Comparison of ENCODE assay signal across 29 mouse cellular contexts in genomic region chr17:29586921-29587320, GRCm38 (mm10). TPM values are rescaled to one million over a fixed set of nuclear protein-coding genes. Genes with fewer than 3 reads are reported as not detected.
"Had no signal": no experiment of that assay in that cellular context is flagged by ENCODE, and none has a peak within 500 bp of the region (broad histone marks: within the 10 kb centered on the region; RNA-seq: fewer than 3 reads in every experiment).

No protein-coding gene starts in this region.

- H3K4me2 ChIP-seq: heart, embryonic 11.5 days; heart, embryonic 13.5 days; heart, embryonic 15.5 days; hindbrain, embryonic 13.5 days; hindbrain, embryonic 15.5 days; limb, embryonic 12.5 days; liver, embryonic 11.5 days had no signal

- ATAC-seq: hindbrain, postnatal 0 days had no signal

- H3K27ac ChIP-seq: heart, adult 2 months; heart, embryonic 13.5 days; heart, embryonic 15.5 days; hindbrain, embryonic 13.5 days; hindbrain, embryonic 15.5 days; hindbrain, postnatal 0 days; layer of hippocampus, adult 2 months; left cerebral cortex, adult 2 months; limb, embryonic 10.5 days; limb, embryonic 12.5 days had no signal

- H3K4me3 ChIP-seq: heart, adult 2 months; heart, embryonic 13.5 days; heart, embryonic 15.5 days; hindbrain, embryonic 13.5 days; hindbrain, embryonic 15.5 days; layer of hippocampus, adult 2 months; left cerebral cortex, adult 2 months; limb, embryonic 10.5 days; limb, embryonic 12.5 days had no signal

- H3K9me3 ChIP-seq: heart, embryonic 13.5 days; heart, embryonic 15.5 days; hindbrain, embryonic 13.5 days; hindbrain, embryonic 15.5 days; limb, embryonic 10.5 days; limb, embryonic 12.5 days had no signal

- H3K27me3 ChIP-seq: heart, embryonic 13.5 days; heart, embryonic 15.5 days; hindbrain, embryonic 13.5 days; hindbrain, embryonic 15.5 days; limb, embryonic 12.5 days had no signal

- DNase-seq: gastrocnemius, postnatal 14 days; gastrocnemius, postnatal 36 days; heart, adult 11 months; heart, adult 2 months; heart, postnatal 14 days; heart, postnatal 36 days; kidney, adult 18-20 months; kidney, adult 8-10 months; kidney, postnatal 10 days; kidney, postnatal 25 days; kidney, postnatal 4 days; liver had no signal

- H3K9ac ChIP-seq: heart, embryonic 13.5 days; heart, embryonic 15.5 days; hindbrain, embryonic 13.5 days; hindbrain, embryonic 15.5 days; limb, embryonic 12.5 days had no signal

RNA-seq across cellular contexts. Expression of gene Tmem217, which starts 34.7 kb away (rescaled TPM):
- polyA plus RNA-seq: heart, adult 2 months had no signal

RNA-seq across cellular contexts. Expression of gene Gm17657, which starts 37.5 kb away (rescaled TPM):
- polyA plus RNA-seq: gonadal fat pad, adult 2 months; heart, adult 2 months; heart, embryonic 11.5 days; heart, embryonic 13.5 days; heart, embryonic 15.5 days; heart, postnatal 0 days; hindbrain, embryonic 11.5 days; hindbrain, embryonic 13.5 days; hindbrain, embryonic 15.5 days; hindbrain, postnatal 0 days; intestine, embryonic 14.5 days; kidney, embryonic 14.5 days; kidney, embryonic 16.5 days; limb, embryonic 10.5 days; limb, embryonic 12.5 days had no signal
